Mouse (Mus musculus) heart, postnatal 4 days (tissue): Measurements from ENCODE around the gene Fchsd2. TPM values are rescaled to one million over a fixed set of nuclear protein-coding genes. Genes with fewer than 3 reads are reported as not detected.

Experiments
- DNase-seq: peaks from one replicate; pipeline ENCODE4 v3.0.0; 2021
- total RNA-seq, 2 experiments: library from RNA; stranded (reverse); gene quantifications; 2 replicates each; pipeline ENCODE4 v1.2.3; 2021

The Fchsd2 gene
- total RNA-seq, 2 experiments from 2014 or later = 20.4 to 22.1 TPM

DNA sequence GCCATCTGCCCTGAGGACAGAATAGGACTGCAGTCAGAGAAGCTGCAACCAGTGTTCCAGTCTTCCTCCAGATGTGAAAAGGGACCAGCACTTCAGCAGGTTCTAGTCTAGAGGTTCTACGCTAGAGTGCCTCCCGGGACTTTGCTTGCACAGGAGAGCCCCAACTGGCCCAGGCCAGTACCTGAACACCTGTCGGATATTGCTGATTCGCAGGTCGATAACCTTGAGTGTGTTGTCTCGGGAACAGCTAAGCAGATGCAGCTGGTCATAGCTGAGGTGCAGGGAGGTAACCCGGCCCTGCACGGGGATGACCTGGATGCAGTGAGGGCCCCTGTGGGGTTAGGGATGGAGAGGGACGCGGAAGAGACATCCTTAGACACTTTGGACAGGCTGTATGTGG is 197.7 kb downstream of the Fchsd2 start:
- no peak for DNase-seq

- no peak for DNase-seq
These were observed 198.5 kb downstream of the Fchsd2 start for GRCm38 (mm10) chr7:101291211-101291610.

DNA sequence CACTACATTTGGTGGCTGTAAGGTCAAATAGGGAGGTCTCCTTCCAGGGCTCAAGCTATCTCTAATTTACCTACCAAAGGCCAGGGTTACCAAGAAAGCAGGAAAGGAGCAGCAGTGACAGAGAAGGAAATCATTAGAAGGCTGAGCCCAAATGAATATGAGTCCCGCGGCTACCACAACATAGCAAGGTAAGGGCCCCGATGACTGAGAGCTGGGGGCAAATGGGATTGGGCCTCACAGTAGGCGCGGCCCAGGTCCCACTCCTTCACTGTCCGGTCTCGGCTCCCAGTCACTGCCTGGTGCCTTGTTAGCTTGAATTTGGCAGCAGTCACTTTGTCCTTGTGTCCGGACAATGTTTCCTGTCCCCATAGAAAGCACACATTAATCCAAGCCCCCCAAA is 199.0 kb downstream of the Fchsd2 start:
- no peak for DNase-seq

DNA sequence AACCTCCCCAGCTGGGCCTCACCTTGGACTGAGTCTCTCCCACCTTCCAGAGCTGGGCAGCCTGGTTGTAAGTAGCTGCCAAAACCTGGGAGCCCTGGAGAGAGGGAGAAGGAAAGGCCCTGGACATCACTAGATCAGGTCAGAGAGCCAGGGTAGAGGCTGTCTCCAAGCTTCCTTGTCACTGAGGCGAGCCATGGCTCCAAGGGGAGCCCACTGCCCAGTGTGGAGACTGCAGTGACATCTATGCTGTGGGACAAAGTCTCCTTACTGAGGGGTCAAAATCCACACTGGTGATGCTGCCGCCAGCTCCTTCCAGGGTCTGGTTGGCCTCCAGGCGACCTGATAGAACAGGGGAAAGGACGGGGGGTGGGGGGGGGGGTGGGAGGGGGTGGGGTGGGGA is 199.4 kb downstream of the Fchsd2 start:
- DNase-seq = no peak

DNA sequence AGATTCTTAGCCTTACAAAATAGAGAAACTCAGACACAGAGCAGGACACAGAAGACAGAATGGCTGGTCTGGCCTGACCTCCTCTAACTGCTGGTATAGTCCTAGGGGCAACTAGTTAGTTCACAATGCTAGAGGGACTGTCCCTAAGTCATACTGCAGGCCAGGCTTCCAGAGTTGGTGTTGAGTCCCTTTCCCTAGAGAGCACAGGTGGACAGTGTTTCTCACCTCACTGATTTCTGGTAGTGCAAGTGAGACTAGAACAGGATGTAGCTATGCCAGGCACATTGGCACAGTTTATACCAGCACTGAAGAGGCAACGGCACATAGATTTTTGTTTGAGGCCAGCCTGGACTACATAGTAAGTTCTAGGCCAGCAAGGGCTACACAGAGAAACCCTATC is 200.0 kb downstream of the Fchsd2 start:
- no peak for DNase-seq

GRCm38 (mm10) chr7:101293138-101293537 is 200.5 kb downstream of the Fchsd2 start:
- no peak for DNase-seq

- no peak for DNase-seq
These were observed 200.9 kb downstream of the Fchsd2 start for GRCm38 (mm10) chr7:101293611-101294010.

DNA sequence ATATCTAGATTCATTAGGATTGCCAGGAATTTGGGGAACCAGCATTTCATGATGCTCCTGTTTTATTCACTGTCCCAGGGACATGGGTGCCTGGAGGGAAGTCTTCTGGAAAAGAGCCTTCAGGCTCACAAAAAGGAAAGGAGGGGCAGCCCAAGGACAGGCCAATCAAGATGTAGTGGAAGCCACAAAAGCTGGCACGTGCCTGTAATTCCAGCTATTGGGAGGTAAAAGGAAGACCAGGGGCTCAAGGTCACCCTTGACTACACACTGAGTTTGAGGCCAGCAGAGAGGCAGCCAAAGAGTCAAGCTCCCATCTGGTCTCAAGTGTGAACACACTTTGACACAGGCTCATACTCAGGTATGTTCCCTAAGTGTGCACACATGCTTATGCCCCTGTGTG is 202.8 kb downstream of the Fchsd2 start:
- DNase-seq = no peak

- DNase-seq = peak; percentile 80
These were observed 203.8 kb downstream of the Fchsd2 start for GRCm38 (mm10) chr7:101296252-101297022.

DNA sequence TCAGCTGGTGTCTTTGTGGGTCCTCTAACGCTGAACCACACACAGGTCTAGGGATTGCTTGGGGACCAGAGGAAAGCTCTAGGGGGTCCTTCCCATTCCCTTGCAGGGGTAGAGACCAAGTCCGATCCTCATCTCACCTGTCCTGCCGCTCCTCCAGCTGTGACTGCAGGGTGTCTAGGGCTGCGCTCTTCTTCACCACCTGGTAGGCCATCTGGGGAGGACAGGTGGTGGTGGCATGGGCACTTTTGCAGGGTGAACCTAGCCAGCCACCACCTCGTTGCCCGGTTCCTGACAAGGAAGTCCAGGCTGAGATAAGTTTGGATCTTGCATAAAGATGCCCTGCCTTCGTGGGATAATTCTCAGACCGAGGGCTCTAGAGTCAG is 204.4 kb downstream of the Fchsd2 start:
- DNase-seq = no peak

DNA sequence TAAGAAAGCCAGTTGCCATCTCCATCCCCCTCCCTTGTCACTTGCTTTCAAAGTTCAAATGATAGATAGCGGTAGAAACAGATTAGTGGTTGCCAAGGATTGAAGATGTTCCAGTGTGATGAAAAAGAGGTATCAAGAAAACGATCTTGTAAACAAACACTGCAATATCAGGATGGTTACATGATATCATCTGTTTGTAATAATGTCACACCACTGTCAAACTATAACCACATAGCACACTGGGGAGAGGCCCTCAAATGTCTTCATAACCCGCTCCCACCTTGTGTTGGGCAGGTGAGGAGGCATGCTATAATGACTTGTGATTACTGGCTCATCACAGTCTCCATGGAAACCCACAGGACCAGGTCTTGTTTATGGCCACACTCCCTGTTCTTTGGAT is 205.7 kb downstream of the Fchsd2 start:
- DNase-seq = no peak

GRCm38 (mm10) chr7:101301361-101301880 is 208.8 kb downstream of the Fchsd2 start:
- DNase-seq = no peak

DNA sequence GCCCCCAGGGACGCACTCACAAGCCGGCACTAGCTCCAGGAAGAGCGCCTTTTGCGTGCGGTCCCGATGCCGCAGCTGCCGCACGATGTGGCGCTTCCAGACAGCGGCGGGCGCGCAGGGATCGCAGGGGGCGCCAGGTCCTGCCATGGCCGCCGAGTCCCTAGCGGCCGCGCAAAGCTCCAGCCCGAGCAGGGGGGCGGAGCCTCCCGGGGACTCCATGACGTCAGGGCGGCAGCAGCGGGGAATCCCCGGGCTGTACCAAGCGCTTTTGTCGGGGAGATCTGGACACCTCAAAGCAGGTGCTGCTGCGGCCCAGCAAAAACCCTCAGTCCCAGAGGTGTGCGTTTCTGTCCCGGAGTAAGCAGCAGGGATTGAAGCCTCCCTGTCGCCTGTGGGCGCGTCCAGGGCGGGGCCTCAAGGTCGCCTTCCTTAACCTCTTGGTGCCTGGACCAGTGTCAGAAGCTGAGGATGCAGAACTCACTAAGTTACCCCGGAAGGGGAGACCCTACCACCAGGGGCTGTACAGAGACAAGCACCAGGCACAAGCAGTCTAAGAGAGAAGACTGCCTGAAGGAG is 209.3 kb downstream of the Fchsd2 start, which contains the start of gene Atg16l2:
TSS of gene Atg16l2 (minus strand) at position 371 of the 576 bp plus-strand sequence.
- peak; percentile 95 for DNase-seq

- DNase-seq = no peak
These were observed 210.0 kb downstream of the Fchsd2 start for GRCm38 (mm10) chr7:101302691-101303090.

- DNase-seq = no peak
These were observed 214.2 kb downstream of the Fchsd2 start for GRCm38 (mm10) chr7:101306841-101307240.

- no peak for DNase-seq
These were observed 217.3 kb downstream of the Fchsd2 start for GRCm38 (mm10) chr7:101309985-101310326.

GRCm38 (mm10) chr7:101310327-101311028 is 217.8 kb downstream of the Fchsd2 start:
- DNase-seq = peak; percentile 97

- no peak for DNase-seq
These were observed 218.4 kb downstream of the Fchsd2 start for GRCm38 (mm10) chr7:101311061-101311460.

DNA sequence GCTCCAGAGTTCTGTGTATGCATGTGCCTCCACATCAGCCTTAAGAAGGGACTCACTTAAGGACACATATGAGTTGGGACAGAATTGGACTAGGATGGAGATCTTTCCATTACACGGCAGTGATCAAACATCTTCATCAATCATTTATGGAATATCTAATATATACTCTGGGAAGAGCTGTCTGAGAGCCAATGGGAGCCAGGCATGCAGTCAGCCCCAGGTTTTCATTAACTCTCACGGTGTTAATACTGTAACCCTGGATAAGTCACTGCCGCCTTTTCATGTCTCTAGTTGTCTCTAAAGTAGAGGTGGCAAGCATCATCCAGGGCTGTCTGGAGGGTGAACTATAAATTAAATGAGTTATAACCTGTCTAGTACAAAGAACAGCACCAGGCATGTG is 220.4 kb downstream of the Fchsd2 start:
- no peak for DNase-seq

GRCm38 (mm10) chr7:101314396-101314795 is 221.7 kb downstream of the Fchsd2 start:
- no peak for DNase-seq

GRCm38 (mm10) chr7:101315699-101316098 is 223.0 kb downstream of the Fchsd2 start:
- no peak for DNase-seq

GRCm38 (mm10) chr7:101316591-101317001 is 223.9 kb downstream of the Fchsd2 start:
- no peak for DNase-seq

GRCm38 (mm10) chr7:101317014-101317413 is 224.4 kb downstream of the Fchsd2 start, which contains the start of gene Stard10:
Gene Stard10, plus strand, starts transcription at chr7:101317086.
- DNase-seq = no peak
